ENCODE assay signal across 19 mouse cellular contexts in the genomic region with DNA sequence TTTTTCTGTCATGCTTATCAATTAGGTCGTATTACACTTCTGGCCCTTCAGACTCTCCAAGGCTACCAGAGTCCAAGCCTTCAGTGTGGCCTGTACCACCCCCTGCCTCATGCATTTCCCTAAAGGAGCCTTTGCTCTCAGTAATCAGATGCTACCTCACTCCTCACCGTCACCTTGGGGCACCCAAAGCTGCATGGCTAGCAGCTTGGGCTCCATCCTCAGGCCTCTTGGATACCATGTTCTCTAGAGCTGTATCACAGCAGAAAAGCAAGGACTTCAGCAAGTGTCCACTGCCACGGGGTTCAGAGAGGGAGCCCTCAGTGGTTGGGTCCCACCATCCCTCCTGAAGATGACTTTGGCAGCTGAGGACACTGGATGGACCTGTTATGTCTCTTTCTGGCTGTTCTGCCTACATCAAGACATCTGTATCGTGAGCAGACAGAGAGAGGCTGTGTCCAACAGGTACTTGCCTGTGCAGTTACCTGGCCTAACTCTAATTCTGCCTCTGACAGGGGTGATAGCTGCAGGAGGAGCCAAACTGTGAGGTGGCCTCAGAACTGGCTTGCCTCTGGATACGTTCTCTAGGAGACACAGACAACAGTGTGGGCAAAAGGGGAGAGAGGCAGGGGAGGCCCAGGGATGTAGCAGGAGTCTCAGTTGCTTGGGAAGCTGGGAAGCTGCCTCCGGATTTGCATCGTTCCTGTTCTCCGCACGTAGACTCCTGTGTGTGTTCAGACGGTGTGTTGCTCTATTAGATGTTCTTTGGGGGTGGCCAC. TPM values are rescaled to one million over a fixed set of nuclear protein-coding genes. Genes with fewer than 3 reads are reported as not detected.
DNase-seq lines count a peak whose midpoint lies in the region; ATAC-seq and TF ChIP-seq lines count a peak whose summit lies in the region.
"Had no signal": no experiment of that assay in that cellular context is flagged by ENCODE, and none has a peak within 500 bp of the region (broad histone marks: within the 10 kb centered on the region; RNA-seq: fewer than 3 reads in every experiment).

No protein-coding gene starts in this region.

- H3K36me3 ChIP-seq in hindbrain, embryonic 13.5 days, result no peaks in the 10 kb centered on the region
- no peaks in the 10 kb centered on the region; the same call in 1 of the 2 replicates for H3K36me3 ChIP-seq in hindbrain, embryonic 16.5 days (ENCODE audit: control insufficient read depth, insufficient read depth, low read length)
- H3K36me3 ChIP-seq in midbrain, embryonic 10.5 days, result no peaks in the 10 kb centered on the region; the same call in 1 of the 2 replicates
- H3K36me3 ChIP-seq in midbrain, embryonic 13.5 days, result no peaks in the 10 kb centered on the region
- H3K36me3 ChIP-seq in limb, embryonic 14.5 days (ENCODE audit: control insufficient read depth, insufficient read depth, low read length), result no peaks in the 10 kb centered on the region
- H3K36me3 ChIP-seq: forebrain, embryonic 12.5 days; hindbrain, embryonic 15.5 days had no signal

- WGBS in hindbrain, embryonic 13.5 days, result 90% methylated on average over 10 of the region's 10 CpGs
- 92% methylated on average over 10 of the region's 10 CpGs for WGBS in hindbrain, embryonic 16.5 days
- WGBS in midbrain, embryonic 10.5 days, result 88% methylated on average over 10 of the region's 10 CpGs
- WGBS in midbrain, embryonic 13.5 days, result 91% methylated on average over 10 of the region's 10 CpGs
- 82% methylated on average over 10 of the region's 10 CpGs for WGBS in limb, embryonic 14.5 days

- intact Hi-C loops in gastrocnemius, postnatal 14 days (cut with DNase I; ENCODE audit: low total_unique reads), result loop anchor here (10.0 kb wide), 1 partner anchor 65 kb away; no protein-coding TSS in a partner anchor

- no peak overlapping the region for H3K4me3 ChIP-seq in hindbrain, embryonic 13.5 days
- H3K4me3 ChIP-seq in hindbrain, embryonic 16.5 days (ENCODE audit: low read length), result no peak overlapping the region
- H3K4me3 ChIP-seq in midbrain, embryonic 10.5 days, result no peak overlapping the region
- H3K4me3 ChIP-seq in midbrain, embryonic 13.5 days (replicated peaks), result no peak overlapping the region
- H3K4me3 ChIP-seq in limb, embryonic 14.5 days (replicated peaks; ENCODE audit: low read length), result no peak overlapping the region
- H3K4me3 ChIP-seq: forebrain, embryonic 12.5 days; gastrocnemius, adult 2 months; heart, adult 2 months; hindbrain, embryonic 15.5 days had no signal

- H3K4me1 ChIP-seq in hindbrain, embryonic 13.5 days (replicated peaks), result peaks cover 31% of the 10 kb centered on the region
- H3K4me1 ChIP-seq in hindbrain, embryonic 16.5 days (ENCODE audit: control insufficient read depth, insufficient read depth, low read depth, low read length), result peaks cover 15% of the 10 kb centered on the region
- H3K4me1 ChIP-seq in midbrain, embryonic 10.5 days, result peaks cover 58% of the 10 kb centered on the region
- peaks cover 33% of the 10 kb centered on the region for H3K4me1 ChIP-seq in midbrain, embryonic 13.5 days (replicated peaks)
- H3K4me1 ChIP-seq in limb, embryonic 14.5 days (ENCODE audit: control insufficient read depth, insufficient read depth, low read length), result peaks cover 9% of the 10 kb centered on the region

- H3K27me3 ChIP-seq in hindbrain, embryonic 13.5 days, result no peaks in the 10 kb centered on the region
- H3K27me3 ChIP-seq in hindbrain, embryonic 16.5 days (replicated peaks; ENCODE audit: control insufficient read depth, insufficient read depth, low read length), result no peaks in the 10 kb centered on the region
- H3K27me3 ChIP-seq in midbrain, embryonic 10.5 days (ENCODE audit: low read depth, poor library complexity, severe bottlenecking), result peaks cover 5% of the 10 kb centered on the region; the same call in 1 of the 2 replicates
- no peaks in the 10 kb centered on the region for H3K27me3 ChIP-seq in midbrain, embryonic 13.5 days
- H3K27me3 ChIP-seq in limb, embryonic 14.5 days (ENCODE audit: control insufficient read depth, insufficient read depth, low read length), result no peaks in the 10 kb centered on the region
- H3K27me3 ChIP-seq: CH12.LX; forebrain, embryonic 12.5 days; hindbrain, embryonic 15.5 days; Patski had no signal

- TF ChIP-seq POLR2A in limb, embryonic 14.5 days (IDR thresholded peaks at IDR 0.05; ENCODE audit: borderline replicate concordance, extremely low read depth, insufficient read depth, insufficient read length), result no peak

- DNase-seq in gastrocnemius, postnatal 14 days, result peak; percentile 2
- no peak for DNase-seq in gastrocnemius, postnatal 4 days (ENCODE audit: low spot score in 2 of 2)
- DNase-seq in midbrain, embryonic 10.5 days (ENCODE audit: low spot score), result no peak
- no peak for DNase-seq in limb, embryonic 14.5 days (ENCODE audit: low spot score)
- DNase-seq: gastrocnemius, adult 2 months; gastrocnemius, postnatal 36 days had no signal

- H3K4me2 ChIP-seq in hindbrain, embryonic 13.5 days, result no peak overlapping the region
- H3K4me2 ChIP-seq in hindbrain, embryonic 16.5 days (ENCODE audit: low read length), result no peak overlapping the region
- no peak overlapping the region for H3K4me2 ChIP-seq in midbrain, embryonic 13.5 days (replicated peaks)
- no peak overlapping the region for H3K4me2 ChIP-seq in limb, embryonic 14.5 days (replicated peaks; ENCODE audit: low read depth, low read length, severe bottlenecking)
- H3K4me2 ChIP-seq: forebrain, embryonic 12.5 days; heart, embryonic 11.5 days; hindbrain, embryonic 15.5 days had no signal

- H3K9ac ChIP-seq in hindbrain, embryonic 13.5 days, result peak overlapping the region; percentile 29; the same call in 1 of the 2 replicates
- H3K9ac ChIP-seq in hindbrain, embryonic 16.5 days (ENCODE audit: low read depth, low read length), result no peak overlapping the region
- H3K9ac ChIP-seq in midbrain, embryonic 13.5 days (replicated peaks), result no peak overlapping the region
- 0 out of 2 replicates have a peak overlapping the region, but pooled peaks have one; percentile 4 for H3K9ac ChIP-seq in limb, embryonic 14.5 days (ENCODE audit: low read depth, low read length, severe bottlenecking)
- H3K9ac ChIP-seq: forebrain, embryonic 12.5 days; hindbrain, embryonic 15.5 days had no signal

- no peaks in the 10 kb centered on the region for H3K9me3 ChIP-seq in hindbrain, embryonic 13.5 days
- no peaks in the 10 kb centered on the region for H3K9me3 ChIP-seq in hindbrain, embryonic 16.5 days (ENCODE audit: control insufficient read depth, low read length)
- H3K9me3 ChIP-seq in midbrain, embryonic 10.5 days (replicated peaks), result no peaks in the 10 kb centered on the region
- H3K9me3 ChIP-seq in midbrain, embryonic 13.5 days, result no peaks in the 10 kb centered on the region
- no peaks in the 10 kb centered on the region for H3K9me3 ChIP-seq in limb, embryonic 14.5 days (ENCODE audit: control insufficient read depth, low read length)
- H3K9me3 ChIP-seq: forebrain, embryonic 12.5 days; hindbrain, embryonic 15.5 days had no signal

- no peak overlapping the region for H3K27ac ChIP-seq in hindbrain, embryonic 13.5 days
- no peak overlapping the region for H3K27ac ChIP-seq in hindbrain, embryonic 16.5 days (ENCODE audit: low read depth, low read length)
- peak overlapping the region; percentile 7; the same call in 1 of the 2 replicates for H3K27ac ChIP-seq in midbrain, embryonic 10.5 days (replicated peaks)
- H3K27ac ChIP-seq in midbrain, embryonic 13.5 days, result no peak overlapping the region
- H3K27ac ChIP-seq in limb, embryonic 14.5 days (replicated peaks; ENCODE audit: low read depth, low read length), result no peak overlapping the region
- H3K27ac ChIP-seq: forebrain, embryonic 12.5 days; gastrocnemius, adult 2 months; heart, adult 2 months; hindbrain, embryonic 15.5 days had no signal

- ATAC-seq in hindbrain, embryonic 13.5 days (ENCODE audit: low FRiP score), result no peak
- no peak for ATAC-seq in hindbrain, embryonic 16.5 days
- no peak for ATAC-seq in midbrain, embryonic 13.5 days
- ATAC-seq in limb, embryonic 14.5 days (ENCODE audit: low FRiP score, low read depth), result no peak
- ATAC-seq: activated CD4-positive, CD25-positive, alpha-beta regulatory T cell, adult 4 months; forebrain, embryonic 16.5 days; inflammation-experienced regulatory T-cells, adult 6 months; intestine, postnatal 0 days; Patski had no signal

RNA-seq across cellular contexts. Expression of a gene that starts 5.6 kb away (rescaled TPM):
- total RNA-seq in gastrocnemius, postnatal 14 days (2021), result 10 to 100 TPM; 13.9 to 19.4 TPM
- 10 to 100 TPM; 48.6 to 49.9 TPM for total RNA-seq in gastrocnemius, postnatal 4 days (2021)
- polyA plus RNA-seq in hindbrain, embryonic 13.5 days (2015; fragmentation: Nextera tagmentation; extraction: Ambion mirVana), result 67.9 and 69.7 TPM in 2 replicates
- 82.9 and 92.6 TPM in 2 replicates for polyA plus RNA-seq in hindbrain, embryonic 16.5 days (2015; fragmentation: Nextera tagmentation; extraction: Ambion mirVana)
- polyA plus RNA-seq in midbrain, embryonic 10.5 days (2016; fragmentation: Nextera tagmentation; extraction: Ambion mirVana), result 118 and 131 TPM in 2 replicates
- polyA plus RNA-seq in midbrain, embryonic 13.5 days (2015; fragmentation: Nextera tagmentation; extraction: Ambion mirVana), result 83.6 and 89.2 TPM in 2 replicates
- polyA plus RNA-seq in limb, embryonic 14.5 days (2012; rRNA removed), result 187 and 282 TPM in 2 replicates
- 81.9 and 86.7 TPM in 2 replicates for polyA plus RNA-seq in limb, embryonic 14.5 days (2014; fragmentation: Nextera tagmentation; extraction: Ambion mirVana)

RNA-seq across cellular contexts. Expression of a gene that starts 33.7 kb away (rescaled TPM):
- 10 to 100 TPM; 35.2 to 37.4 TPM for total RNA-seq in gastrocnemius, postnatal 14 days (2021)
- 10 to 100 TPM; 37.8 TPM for total RNA-seq in gastrocnemius, postnatal 4 days (2021)
- polyA plus RNA-seq in hindbrain, embryonic 13.5 days (2015; fragmentation: Nextera tagmentation; extraction: Ambion mirVana), result 45.6 and 48.6 TPM in 2 replicates
- polyA plus RNA-seq in hindbrain, embryonic 16.5 days (2015; fragmentation: Nextera tagmentation; extraction: Ambion mirVana), result 46.9 and 48.5 TPM in 2 replicates
- 94.4 and 99.2 TPM in 2 replicates for polyA plus RNA-seq in midbrain, embryonic 10.5 days (2016; fragmentation: Nextera tagmentation; extraction: Ambion mirVana)
- polyA plus RNA-seq in midbrain, embryonic 13.5 days (2015; fragmentation: Nextera tagmentation; extraction: Ambion mirVana), result 51.4 and 55.7 TPM in 2 replicates
- 55.3 and 55.8 TPM in 2 replicates for polyA plus RNA-seq in limb, embryonic 14.5 days (2012; rRNA removed)
- polyA plus RNA-seq in limb, embryonic 14.5 days (2014; fragmentation: Nextera tagmentation; extraction: Ambion mirVana), result 60.2 and 63.4 TPM in 2 replicates

RNA-seq across cellular contexts. Expression of a gene that starts 45.9 kb away (rescaled TPM):
- 10 to 100 TPM; 49.5 to 51.8 TPM for total RNA-seq in gastrocnemius, postnatal 14 days (2021)
- total RNA-seq in gastrocnemius, postnatal 4 days (2021), result 10 to 100 TPM; 67.1 to 70.9 TPM
- 265 and 274 TPM in 2 replicates for polyA plus RNA-seq in hindbrain, embryonic 13.5 days (2015; fragmentation: Nextera tagmentation; extraction: Ambion mirVana)
- 272 and 305 TPM in 2 replicates for polyA plus RNA-seq in hindbrain, embryonic 16.5 days (2015; fragmentation: Nextera tagmentation; extraction: Ambion mirVana)
- 287 TPM in 2 replicates for polyA plus RNA-seq in midbrain, embryonic 10.5 days (2016; fragmentation: Nextera tagmentation; extraction: Ambion mirVana)
- 268 and 273 TPM in 2 replicates for polyA plus RNA-seq in midbrain, embryonic 13.5 days (2015; fragmentation: Nextera tagmentation; extraction: Ambion mirVana)
- 236 and 273 TPM in 2 replicates for polyA plus RNA-seq in limb, embryonic 14.5 days (2012; rRNA removed)
- polyA plus RNA-seq in limb, embryonic 14.5 days (2014; fragmentation: Nextera tagmentation; extraction: Ambion mirVana), result 248 and 249 TPM in 2 replicates

RNA-seq across cellular contexts. Expression of a gene that starts 45.9 kb away (rescaled TPM):
- total RNA-seq in gastrocnemius, postnatal 14 days (2021), result 1 to 10 TPM; 6.7 to 7.9 TPM
- 10 to 100 TPM in 1 of 2 experiments, 1 to 10 TPM in 1; 8.3 to 10.9 TPM for total RNA-seq in gastrocnemius, postnatal 4 days (2021)
- polyA plus RNA-seq in hindbrain, embryonic 13.5 days (2015; fragmentation: Nextera tagmentation; extraction: Ambion mirVana), result 98.0 and 98.5 TPM in 2 replicates
- 134 and 139 TPM in 2 replicates for polyA plus RNA-seq in hindbrain, embryonic 16.5 days (2015; fragmentation: Nextera tagmentation; extraction: Ambion mirVana)
- polyA plus RNA-seq in midbrain, embryonic 10.5 days (2016; fragmentation: Nextera tagmentation; extraction: Ambion mirVana), result 43.4 and 55.9 TPM in 2 replicates
- polyA plus RNA-seq in midbrain, embryonic 13.5 days (2015; fragmentation: Nextera tagmentation; extraction: Ambion mirVana), result 84.6 TPM in 2 replicates
- 61.0 and 79.7 TPM in 2 replicates for polyA plus RNA-seq in limb, embryonic 14.5 days (2012; rRNA removed)
- polyA plus RNA-seq in limb, embryonic 14.5 days (2014; fragmentation: Nextera tagmentation; extraction: Ambion mirVana), result 36.8 and 39.0 TPM in 2 replicates

Comparison
In these comparisons a context has a peak if more than half of its experiments do, and no peak if none do; other contexts are left out.
1. H3K9ac ChIP-seq: peak in hindbrain, embryonic 13.5 days (single experiment) and limb, embryonic 14.5 days (single experiment); none in hindbrain, embryonic 16.5 days (single experiment) and midbrain, embryonic 13.5 days (single experiment).